Mouse (Mus musculus) kidney, adult 18-20 months (tissue): ENCODE measurements around the gene Kcnh7.

Experiments
- DNase-seq: peaks from one replicate; pipeline ENCODE4 v3.0.0; 2021

The Kcnh7 gene

DNA sequence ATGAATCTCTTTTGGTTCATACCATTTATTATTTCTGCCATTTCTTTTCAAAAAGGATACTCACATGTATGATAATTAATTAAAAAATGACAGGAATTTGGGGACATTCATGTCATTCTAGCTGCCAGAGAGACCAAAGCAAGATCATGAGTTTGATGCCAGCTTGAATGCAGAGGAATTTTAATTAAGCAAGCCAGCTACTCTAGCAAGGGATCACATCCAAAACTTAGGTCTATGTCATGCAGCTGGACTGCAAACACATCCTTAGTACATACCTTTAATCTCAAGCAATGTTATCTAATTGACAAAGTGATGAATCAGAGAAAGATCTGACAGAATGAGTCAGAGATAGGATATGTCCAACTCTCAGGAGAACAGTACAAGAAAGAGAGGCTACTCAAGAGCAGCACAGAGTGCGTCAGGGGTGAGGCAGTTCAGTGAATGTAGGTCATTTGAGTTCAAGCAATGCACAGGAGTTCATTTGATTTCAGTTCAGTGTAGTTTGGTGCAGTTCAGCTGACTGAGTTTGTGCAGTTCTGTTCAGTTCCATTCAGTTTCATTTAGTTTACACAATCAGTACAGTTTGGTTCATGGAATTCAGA, 248.7 kb downstream of the Kcnh7 start:
- no peak for DNase-seq

DNA sequence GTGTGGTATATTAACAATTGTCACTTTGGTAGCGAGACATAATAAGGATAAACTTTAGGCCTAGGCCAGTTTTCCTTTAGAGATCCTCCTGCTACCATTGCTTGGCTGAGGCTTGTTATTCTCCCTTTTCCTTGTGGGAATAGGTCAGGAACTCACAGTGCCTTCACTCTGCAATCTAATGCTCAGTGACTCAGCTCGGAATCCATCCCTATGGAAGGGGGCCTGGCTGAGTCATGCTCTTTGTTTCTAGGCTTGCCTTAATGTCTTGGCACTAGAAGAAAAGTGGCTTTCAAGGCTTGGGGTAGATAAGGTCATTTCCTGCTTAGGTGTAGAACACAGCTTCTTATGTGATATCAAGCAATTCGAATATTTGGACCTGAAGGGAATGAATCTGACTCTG, 255.6 kb downstream of the Kcnh7 start:
- no peak for DNase-seq

GRCm38 (mm10) chr2:62928065-62928464, 256.0 kb downstream of the Kcnh7 start:
- no peak for DNase-seq

DNA sequence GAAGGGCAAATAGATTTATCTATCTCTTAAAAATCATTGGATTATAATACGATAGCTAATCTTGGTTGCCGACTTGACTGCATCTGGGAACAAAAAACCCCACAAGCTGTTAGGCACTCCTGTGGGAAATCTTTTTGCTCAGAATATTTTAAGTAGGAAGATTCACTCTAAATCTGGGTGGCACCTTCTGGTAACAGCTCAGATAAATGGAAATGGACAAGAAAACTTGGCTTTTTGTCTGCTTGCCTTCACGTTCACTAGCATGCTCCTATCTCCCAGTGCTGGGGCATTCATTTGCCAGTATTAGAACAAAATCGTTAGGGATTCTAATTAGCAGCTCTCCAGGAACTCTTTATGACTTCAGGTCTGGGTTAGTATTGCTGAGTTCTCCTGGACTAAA, 260.3 kb downstream of the Kcnh7 start:
- DNase-seq, result no peak

DNA sequence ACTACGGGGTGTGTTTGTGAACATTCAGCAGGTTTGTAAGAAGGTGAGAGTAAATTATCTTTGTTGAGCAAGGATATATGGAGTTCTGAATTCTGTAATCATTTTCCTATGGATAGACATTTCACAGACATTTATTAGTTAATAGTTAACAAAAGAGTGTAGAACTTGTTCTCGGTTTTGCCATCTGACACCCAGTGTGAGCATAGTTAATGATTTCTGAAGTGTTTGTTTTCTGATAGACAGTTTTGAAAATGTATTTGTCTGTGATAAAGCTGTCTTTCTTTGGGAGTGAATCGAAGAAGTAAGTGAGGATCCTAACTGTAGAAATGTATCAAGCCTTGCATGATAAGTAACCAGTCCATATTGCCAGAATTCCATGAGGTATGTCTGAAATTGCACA, 276.4 kb downstream of the Kcnh7 start:
- no peak for DNase-seq

DNA sequence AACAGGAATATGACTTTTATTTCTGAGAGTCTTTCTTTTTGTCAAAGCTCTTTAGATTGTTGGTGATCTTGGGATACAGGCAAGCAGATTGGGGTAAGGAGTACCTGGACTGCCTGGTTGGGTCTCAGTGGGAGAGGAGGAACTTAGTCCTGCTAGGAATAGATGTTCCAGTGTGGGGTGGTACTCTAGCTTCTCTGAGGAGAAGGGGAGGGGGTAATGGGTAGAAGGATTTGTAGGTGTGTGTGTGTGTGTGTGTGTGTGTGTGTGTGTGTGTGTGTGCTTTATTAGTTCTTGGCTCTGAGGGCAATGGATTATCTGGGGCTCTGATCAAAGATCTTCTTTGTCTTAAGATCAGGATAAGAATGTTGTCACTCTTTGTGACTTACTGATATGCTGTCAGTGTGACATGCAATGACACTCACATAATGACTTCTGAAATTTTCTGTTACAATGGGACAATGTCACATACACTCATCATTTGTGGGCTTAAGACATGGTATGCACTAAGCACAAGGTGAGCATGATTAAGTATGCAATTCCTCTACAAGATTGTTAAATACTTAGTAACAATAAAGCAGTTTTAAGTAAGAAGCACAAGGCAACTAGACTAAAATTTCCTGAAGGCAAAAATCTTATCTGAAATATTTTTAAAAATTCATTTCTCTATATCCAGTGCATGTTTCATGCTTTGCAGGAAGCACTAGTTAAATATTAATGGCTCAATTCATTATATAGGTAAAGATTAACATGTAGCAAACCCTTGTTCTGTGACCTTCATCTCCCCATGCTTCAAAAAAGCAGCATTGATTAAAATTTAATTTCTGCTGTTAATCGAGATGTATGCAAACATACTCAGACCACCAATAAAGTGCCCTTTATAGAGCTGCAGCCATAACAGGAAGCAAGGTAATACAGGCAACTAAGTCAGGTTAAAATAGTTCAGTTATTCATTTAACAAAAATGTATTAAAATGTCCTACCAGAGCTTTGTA, 281.4 kb downstream of the Kcnh7 start:
- DNase-seq, result no peak

- no peak for DNase-seq
These were observed 305.3 kb downstream of the Kcnh7 start for GRCm38 (mm10) chr2:62878763-62879162.

- no peak for DNase-seq
These were observed 328.7 kb downstream of the Kcnh7 start for GRCm38 (mm10) chr2:62855391-62855790.

- no peak for DNase-seq
These were observed 341.5 kb downstream of the Kcnh7 start for GRCm38 (mm10) chr2:62842630-62843029.

- DNase-seq, result no peak
These were observed 349.8 kb downstream of the Kcnh7 start for GRCm38 (mm10) chr2:62834261-62834660.

DNA sequence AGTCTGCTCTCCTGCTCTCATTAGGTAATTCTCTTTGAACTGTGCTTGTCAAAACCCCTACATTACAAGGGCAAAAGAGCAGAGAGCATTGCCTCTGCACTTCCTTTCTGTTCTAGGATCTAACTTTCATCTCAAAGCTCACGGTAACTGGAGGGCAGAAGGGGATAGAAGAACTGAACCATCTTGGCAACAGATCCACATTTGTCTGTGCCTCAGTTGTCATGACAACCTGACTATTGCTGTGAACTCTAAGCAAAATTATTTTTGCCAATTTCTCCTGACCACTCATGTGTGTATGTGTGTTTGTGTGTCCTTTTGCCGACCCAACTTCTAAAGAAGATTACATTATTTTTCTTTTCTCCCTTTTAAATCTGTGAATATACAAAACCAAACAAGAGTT, 364.9 kb downstream of the Kcnh7 start:
- no peak for DNase-seq

DNA sequence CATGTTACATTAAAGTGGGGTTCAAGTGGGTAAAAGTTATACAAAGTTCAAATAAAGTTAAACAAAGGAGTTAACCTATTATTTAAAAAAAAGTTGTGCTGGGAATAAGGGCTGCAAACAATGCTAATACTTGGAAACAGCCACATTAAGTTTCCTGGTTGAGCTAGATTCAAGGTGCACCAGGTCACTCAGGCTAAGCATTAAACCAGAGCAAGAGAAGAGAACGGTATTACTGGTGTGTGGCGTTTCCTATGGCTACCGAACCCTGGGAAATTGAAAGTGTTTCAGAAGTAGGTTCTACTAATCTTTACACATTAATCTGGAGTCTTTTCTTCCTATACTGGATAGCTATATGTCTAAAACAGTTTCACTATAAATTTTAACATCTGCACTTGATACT, 368.1 kb downstream of the Kcnh7 start:
- peak; percentile 4 for DNase-seq

DNA sequence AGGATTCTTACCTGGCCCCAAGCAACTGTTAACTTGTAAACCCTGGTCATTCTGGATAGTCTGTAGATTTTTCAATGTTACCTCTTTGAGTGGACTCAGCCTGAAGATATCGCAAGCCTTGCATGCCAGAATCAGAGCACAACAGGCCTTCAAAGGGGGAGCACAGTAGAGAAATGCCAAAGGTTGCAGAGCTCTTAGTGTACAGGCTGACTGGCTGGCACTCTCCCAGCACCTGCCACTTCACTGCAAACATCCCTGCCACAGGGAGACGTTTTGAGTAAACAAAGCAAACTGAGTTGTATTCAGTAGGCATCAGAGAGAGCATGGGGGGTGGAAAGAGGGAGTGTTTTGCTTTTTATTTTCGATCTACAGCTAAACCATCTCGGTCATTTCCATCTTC, 375.3 kb downstream of the Kcnh7 start:
- DNase-seq, result peak; percentile 9

DNA sequence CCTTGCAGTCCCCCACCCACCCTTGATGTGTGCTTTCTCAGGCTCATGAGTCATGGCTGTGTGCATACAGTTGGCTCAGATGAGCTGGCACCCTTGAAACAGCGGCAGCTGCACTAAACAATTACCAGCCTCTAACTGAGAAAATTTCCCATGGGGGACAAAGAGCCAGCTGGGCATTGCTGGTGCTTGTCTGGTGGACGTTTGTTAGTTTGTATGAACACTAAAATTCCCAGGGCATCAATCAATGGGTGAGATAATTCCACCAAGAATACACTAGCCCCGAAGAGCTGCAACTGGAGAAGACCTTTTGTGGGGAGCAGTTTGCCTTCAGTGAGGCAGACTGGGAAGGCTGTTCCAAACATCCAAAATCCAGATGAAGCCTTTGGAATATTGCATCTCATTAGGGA, 376.6 kb downstream of the Kcnh7 start:
- no peak for DNase-seq

DNA sequence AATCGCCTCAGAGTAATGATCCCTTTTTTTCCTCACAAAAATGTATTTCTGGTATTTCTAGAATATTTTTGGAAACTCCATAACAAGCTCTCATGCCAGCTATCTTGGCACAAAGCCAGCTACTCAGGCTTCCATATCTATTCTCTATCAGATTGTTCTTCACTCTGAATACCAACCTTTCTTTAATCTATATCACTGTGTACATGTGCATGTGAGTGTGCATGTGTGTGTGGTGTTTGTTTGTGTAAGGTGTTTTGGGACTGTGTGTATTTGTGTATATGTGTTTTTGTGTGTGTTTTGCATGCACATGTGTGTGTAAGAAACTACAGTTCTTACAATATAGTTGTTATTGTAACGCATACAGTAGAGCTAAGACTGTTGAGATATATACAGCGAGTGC, 377.2 kb downstream of the Kcnh7 start:
- no peak for DNase-seq

GRCm38 (mm10) chr2:62804030-62804429, 380.1 kb downstream of the Kcnh7 start:
- DNase-seq, result no peak

DNA sequence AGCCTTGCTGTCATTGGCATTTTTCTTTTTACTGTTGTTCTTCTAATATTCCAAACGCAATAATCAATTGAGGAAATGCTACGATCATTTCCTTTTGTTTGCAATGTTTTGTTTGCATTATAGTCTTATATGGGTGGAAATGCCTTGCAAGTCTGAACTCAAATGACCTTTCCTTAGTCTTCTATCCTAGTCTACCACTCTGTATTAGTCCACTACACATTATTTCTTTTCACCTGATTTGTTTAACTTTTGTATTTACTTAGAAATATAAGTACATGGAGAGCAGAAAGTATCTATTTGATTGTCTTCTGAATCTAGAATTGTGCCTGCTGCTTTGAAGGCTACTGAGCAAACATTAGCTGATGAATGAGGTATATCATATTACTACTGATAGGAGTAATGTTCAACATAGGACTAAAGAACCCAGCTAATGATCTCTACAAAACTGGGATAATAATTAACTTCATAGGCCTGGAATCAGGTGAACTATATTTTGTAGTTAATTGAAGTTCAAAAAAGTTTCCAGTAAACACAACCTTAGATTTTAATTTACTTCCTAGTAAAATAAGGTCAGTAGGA, 399.5 kb downstream of the Kcnh7 start:
- DNase-seq, result no peak

DNA sequence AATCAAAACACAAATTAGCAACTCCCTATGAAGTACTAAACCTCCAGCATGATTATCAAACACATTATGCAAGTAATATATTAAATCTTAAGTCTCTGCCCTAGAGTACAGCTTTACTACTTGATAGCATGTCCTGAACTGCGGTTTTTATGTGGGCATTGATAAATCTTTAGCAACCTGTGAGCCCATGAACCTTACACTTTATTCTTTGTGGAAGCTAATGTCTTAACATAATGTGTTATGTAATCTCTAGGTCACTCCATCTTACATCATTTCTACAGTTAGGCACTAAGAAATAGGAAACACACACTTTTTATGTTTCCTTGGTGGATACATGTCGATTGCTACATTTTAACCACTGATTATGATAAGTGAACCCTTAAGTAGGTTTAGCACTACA, 437.8 kb downstream of the Kcnh7 start:
- no peak for DNase-seq

DNA sequence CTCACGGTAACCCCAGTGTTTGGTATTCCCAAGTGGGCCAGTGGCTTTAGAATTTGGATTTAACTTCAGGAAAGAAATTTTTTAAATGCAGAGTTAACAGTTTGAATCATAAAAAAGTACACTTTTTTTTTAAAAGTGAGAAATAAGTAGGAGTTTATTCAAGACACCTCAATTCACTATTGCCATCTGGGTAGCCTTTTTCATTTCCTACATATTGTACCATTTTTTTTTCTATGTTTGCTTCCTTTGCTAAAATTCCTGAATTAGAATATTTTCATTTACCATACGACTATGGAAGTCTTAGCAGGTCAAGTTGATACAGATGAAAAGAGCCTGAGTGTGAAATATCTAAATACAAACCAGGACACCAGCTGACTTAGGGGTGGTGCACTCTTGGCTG, 441.0 kb downstream of the Kcnh7 start:
- DNase-seq, result no peak

- DNase-seq, result no peak
These were observed 453.4 kb downstream of the Kcnh7 start for GRCm38 (mm10) chr2:62730671-62731070.

DNA sequence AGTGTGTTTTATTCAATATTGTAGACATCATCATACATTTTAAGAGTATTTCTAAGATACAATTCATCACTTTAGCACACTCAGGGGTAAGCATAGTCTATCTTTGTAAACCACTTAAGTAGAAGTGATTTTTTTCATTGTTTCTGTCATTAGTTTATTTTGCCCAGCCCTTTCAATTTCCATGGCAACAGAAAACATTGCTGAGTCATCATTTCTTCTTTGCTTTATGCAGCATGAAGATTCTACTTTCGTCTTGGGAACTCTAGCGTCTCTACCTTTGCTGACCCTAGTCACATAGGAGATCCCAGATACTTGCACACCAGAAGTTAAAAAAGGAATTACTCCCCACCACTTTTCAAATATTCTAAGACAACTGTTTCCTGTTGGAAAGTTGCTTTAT, 456.4 kb downstream of the Kcnh7 start:
- no peak for DNase-seq

- no peak for DNase-seq
These were observed 458.1 kb downstream of the Kcnh7 start for GRCm38 (mm10) chr2:62725946-62726345.

- no peak for DNase-seq
These were observed 465.7 kb downstream of the Kcnh7 start for GRCm38 (mm10) chr2:62718411-62718810.

DNA sequence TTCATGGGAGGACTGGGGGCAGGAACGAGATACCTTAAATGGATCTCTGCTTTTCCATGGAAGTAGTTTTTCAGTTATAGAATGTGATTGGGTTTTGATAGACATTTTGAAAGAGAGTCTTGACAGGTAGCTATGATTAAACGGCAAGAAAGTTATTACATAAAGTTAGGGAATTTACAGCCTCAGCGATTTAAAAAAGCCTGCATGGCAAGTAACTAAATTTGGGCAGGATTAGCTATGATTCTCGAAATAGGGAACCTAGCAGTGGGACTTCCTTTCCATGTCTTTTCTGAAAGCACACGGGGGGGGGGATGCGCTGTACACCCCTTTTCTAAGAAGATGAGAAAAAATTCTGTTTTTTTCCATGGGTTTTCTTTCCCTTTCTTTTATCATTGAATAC, 466.8 kb downstream of the Kcnh7 start:
- no peak for DNase-seq
